Mouse (Mus musculus): ENCODE measurements around the gene Zfp184.

DNA sequence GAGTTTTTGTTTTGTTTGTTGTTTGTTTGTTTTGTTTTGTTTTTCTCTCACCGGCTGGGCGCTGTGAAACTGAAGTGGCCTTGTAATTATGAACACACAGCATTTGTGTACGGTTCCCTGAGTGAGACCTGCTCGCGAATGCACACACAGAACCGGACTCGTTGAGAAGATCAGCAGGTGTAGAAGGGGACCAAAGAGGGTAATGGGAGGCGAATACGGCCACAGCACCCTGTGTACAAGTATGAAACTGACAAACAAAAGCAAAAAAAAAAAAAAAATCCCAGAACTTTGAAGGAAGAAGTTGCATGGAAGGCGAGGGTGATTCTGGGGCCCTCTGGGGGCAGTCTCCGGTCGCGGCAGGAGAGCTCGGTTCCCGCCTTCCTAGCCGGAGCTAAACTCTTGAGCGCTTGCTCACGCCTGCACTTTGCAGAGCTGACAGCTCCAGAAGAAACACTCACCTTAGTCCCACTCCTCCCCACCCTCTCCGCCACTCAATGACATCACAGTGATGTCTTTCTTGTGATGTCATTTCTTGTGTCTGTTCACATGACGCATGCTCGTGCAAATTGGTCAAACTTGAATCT lies 50.5 kb downstream of the Zfp184 start:
- TF ChIP-seq CTCF (IDR thresholded peaks at IDR 0.05; ENCODE audit: low read depth, low read length): no peak
- TF ChIP-seq POLR2A (IDR thresholded peaks at IDR 0.05; ENCODE audit: borderline replicate concordance, low read depth, low read length): no peak

Measured in bone marrow macrophage, adult 2 months (primary cell).